8 mouse cellular contexts compared by ENCODE assay signal in the genomic region with DNA sequence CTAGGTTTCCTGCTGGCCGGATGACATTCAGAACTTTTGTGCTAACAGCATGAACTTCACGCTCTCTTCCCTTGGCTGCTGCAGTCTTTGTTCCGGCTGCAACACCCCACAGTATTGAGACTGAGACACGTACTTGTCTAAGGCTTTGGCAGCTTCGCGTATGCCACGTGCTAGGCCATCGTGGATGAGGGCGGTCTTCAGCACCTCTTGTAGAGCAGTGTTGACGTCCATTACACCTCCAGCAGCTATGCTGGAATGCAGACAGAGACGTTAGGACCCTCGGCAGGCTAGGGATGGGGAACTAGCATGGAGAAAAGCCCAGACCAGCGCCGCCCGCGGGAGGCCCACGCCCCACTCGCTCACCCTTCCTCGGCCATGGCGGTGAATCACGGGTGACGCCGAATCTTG. TPM values are rescaled to one million over a fixed set of nuclear protein-coding genes. Genes with fewer than 3 reads are reported as not detected.
DNase-seq lines count a peak whose midpoint lies in the region; ATAC-seq and TF ChIP-seq lines count a peak whose summit lies in the region.
"Not testable (repeated sequence)": the region's sequence is repeated elsewhere in the genome, so short reads cannot be mapped to it uniquely, and the experiment has no call there.

No protein-coding gene starts in this region.

- not testable (repeated sequence) for TF ChIP-seq EP300 in heart, adult 2 months (IDR thresholded peaks at IDR 0.05; ENCODE audit: insufficient read depth, low read depth, low read length)

- not testable (repeated sequence) for TF ChIP-seq CTCF in embryonic fibroblast, embryonic 13.5 days (IDR thresholded peaks at IDR 0.05; ENCODE audit: borderline replicate concordance, insufficient read depth, low read length); heart, adult 2 months (IDR thresholded peaks at IDR 0.05); hindbrain, postnatal 0 days (IDR thresholded peaks at IDR 0.05; ENCODE audit: low read depth); lung, embryonic 14.5 days (IDR thresholded peaks at IDR 0.05; ENCODE audit: low read depth); testis, adult 2 months (IDR thresholded peaks at IDR 0.05; ENCODE audit: control insufficient read depth, insufficient read depth, insufficient replicate concordance, low read depth, low read length)

- H3ac ChIP-seq in myocyte (ENCODE audit: control insufficient read depth, insufficient read length) = peak overlapping the region; percentile 18

- not testable (repeated sequence) for TF ChIP-seq POLR2A in embryonic fibroblast, embryonic 13.5 days (IDR thresholded peaks at IDR 0.05; ENCODE audit: low read depth, low read length); heart, adult 2 months (IDR thresholded peaks at IDR 0.05; ENCODE audit: insufficient read depth, low read depth, low read length); myocyte (IDR thresholded peaks at IDR 0.05; ENCODE audit: insufficient read length, low read depth); testis, adult 2 months (IDR thresholded peaks at IDR 0.05; ENCODE audit: control insufficient read depth, low read depth, low read length)

- DNase-seq in NIH3T3 (ENCODE audit: low read depth) = peak; percentile 29
- not testable (repeated sequence) for DNase-seq in heart, adult 2 months; hindbrain, postnatal 0 days (ENCODE audit: low spot score); lung, embryonic 14.5 days
- DNase-seq in left cerebral cortex, postnatal 14 days (ENCODE audit: low spot score in 2 of 2) = peak; percentile 8 to 40

- intact Hi-C loops in heart, adult 2 months (cut with DNase I) = loop anchor here (5.0 kb wide), 1 partner anchor 1064 kb away; no protein-coding TSS in a partner anchor
- intact Hi-C loops in left cerebral cortex, postnatal 14 days (cut with DNase I) = not testable (repeated sequence)

- H3K27ac ChIP-seq in embryonic fibroblast, embryonic 13.5 days (ENCODE audit: insufficient read depth, low read length) = peak overlapping the region; percentile 41
- peak overlapping the region; percentile 84 for H3K27ac ChIP-seq in heart, adult 2 months
- H3K27ac ChIP-seq in hindbrain, postnatal 0 days = peak overlapping the region; percentile 76
- H3K27ac ChIP-seq in lung, embryonic 14.5 days (ENCODE audit: low read depth) = peak overlapping the region; percentile 76
- H3K27ac ChIP-seq in testis, adult 2 months (ENCODE audit: control insufficient read depth, insufficient read depth, low read depth, low read length) = peak overlapping the region; percentile 83

- 1% methylated on average over 23 of the region's 23 CpGs for WGBS in heart, adult 2 months
- WGBS in hindbrain, postnatal 0 days = under 1% methylated on average over 23 of the region's 23 CpGs
- under 1% methylated on average over 23 of the region's 23 CpGs for WGBS in lung, embryonic 14.5 days

- not testable (repeated sequence) for H3K79me2 ChIP-seq in heart, adult 2 months (replicated peaks; ENCODE audit: control insufficient read depth, insufficient read depth, low read length)
- H3K79me2 ChIP-seq in myocyte (ENCODE audit: control insufficient read depth, insufficient read depth) = peaks cover 27% of the 10 kb centered on the region

- not testable (repeated sequence) for H3K9me3 ChIP-seq in hindbrain, postnatal 0 days (ENCODE audit: low read length); lung, embryonic 14.5 days (ENCODE audit: low read depth, low read length)

- peak overlapping the region; percentile 79 for H3K9ac ChIP-seq in heart, adult 2 months (ENCODE audit: low read depth, low read length)
- H3K9ac ChIP-seq in hindbrain, postnatal 0 days (replicated peaks; ENCODE audit: low read length) = peak overlapping the region; percentile 80
- peak overlapping the region; percentile 97 for H3K9ac ChIP-seq in lung, embryonic 14.5 days

- peaks cover 24% of the 10 kb centered on the region for H3K36me3 ChIP-seq in heart, adult 2 months (ENCODE audit: control insufficient read depth, insufficient read depth, low read length)
- H3K36me3 ChIP-seq in hindbrain, postnatal 0 days (ENCODE audit: insufficient read depth, low read length); testis, adult 2 months (ENCODE audit: control insufficient read depth, insufficient read depth, low read length): not testable (repeated sequence)
- H3K36me3 ChIP-seq in lung, embryonic 14.5 days (ENCODE audit: insufficient read depth) = peaks cover 39% of the 10 kb centered on the region
- H3K36me3 ChIP-seq in myocyte (ENCODE audit: control insufficient read depth, insufficient read depth) = peaks cover 34% of the 10 kb centered on the region

- H3K27me3 ChIP-seq in heart, adult 2 months (ENCODE audit: control insufficient read depth, insufficient read depth, low read length); hindbrain, postnatal 0 days (ENCODE audit: insufficient read depth, low read length); lung, embryonic 14.5 days (ENCODE audit: insufficient read depth, low read length); myocyte (ENCODE audit: control insufficient read depth, insufficient read depth, insufficient read length); testis, adult 2 months (ENCODE audit: control insufficient read depth, insufficient read depth, low read length): not testable (repeated sequence)

- not testable (repeated sequence) for H3K4me1 ChIP-seq in embryonic fibroblast, embryonic 13.5 days (ENCODE audit: control insufficient read depth, insufficient read depth, low read length); heart, adult 2 months (ENCODE audit: control insufficient read depth, insufficient read depth, low read length); hindbrain, postnatal 0 days (ENCODE audit: insufficient read depth, low read length); lung, embryonic 14.5 days (ENCODE audit: insufficient read depth); testis, adult 2 months (ENCODE audit: control insufficient read depth, insufficient read depth, low read length)

- peak overlapping the region; percentile 90 for H3K4me2 ChIP-seq in hindbrain, postnatal 0 days (ENCODE audit: low read depth, low read length)
- peak overlapping the region; percentile 91 for H3K4me2 ChIP-seq in lung, embryonic 14.5 days
- peak overlapping the region; percentile 87 for H3K4me2 ChIP-seq in myocyte (ENCODE audit: low read depth)

- peak; percentile 67 for ATAC-seq in hindbrain, postnatal 0 days
- ATAC-seq in lung, embryonic 14.5 days (ENCODE audit: insufficient read depth) = peak; percentile 36

- H3K4me3 ChIP-seq in embryonic fibroblast, embryonic 13.5 days (ENCODE audit: insufficient read depth, low read length) = peak overlapping the region; percentile 92
- H3K4me3 ChIP-seq in heart, adult 2 months = peak overlapping the region; percentile 71
- H3K4me3 ChIP-seq in hindbrain, postnatal 0 days (ENCODE audit: low read length) = peak overlapping the region; percentile 57
- H3K4me3 ChIP-seq in lung, embryonic 14.5 days (ENCODE audit: low read depth, low read length) = peak overlapping the region; percentile 81
- peak overlapping the region; percentile 86 for H3K4me3 ChIP-seq in myocyte
- H3K4me3 ChIP-seq in testis, adult 2 months (ENCODE audit: control insufficient read depth, low read depth, low read length) = peak overlapping the region; percentile 95

TF ChIP-seq in myocyte, 11 proteins besides CTCF, POLR2A, EP300 and RAD21:
- peak; percentile 28 for TF ChIP-seq MAX (IDR thresholded peaks at IDR 0.05; ENCODE audit: low read depth)

RNA-seq across cellular contexts. Expression of gene Rps12, which starts 0.4 kb away (rescaled TPM):
- polyA plus RNA-seq in embryonic fibroblast, embryonic 13.5 days (2011; ENCODE audit: insufficient read length, low read depth, missing spikeins) = 255 and 381 TPM in 2 replicates
- 100 to 1,000 TPM; 189 to 223 TPM for total RNA-seq in heart, adult 2 months (2021)
- 457 and 603 TPM in 2 replicates for polyA plus RNA-seq in heart, adult 2 months (2012; rRNA removed)
- 2,422 and 2,499 TPM in 2 replicates for total RNA-seq in hindbrain, postnatal 0 days (2014; rRNA removed)
- polyA plus RNA-seq in hindbrain, postnatal 0 days (2015; fragmentation: Nextera tagmentation; extraction: Ambion mirVana) = 130 and 135 TPM in 2 replicates
- 100 to 1,000 TPM; 222 to 226 TPM for total RNA-seq in left cerebral cortex, postnatal 14 days (2021)
- polyA plus RNA-seq in lung, embryonic 14.5 days (2014; fragmentation: Nextera tagmentation; extraction: Ambion mirVana) = 235 and 246 TPM in 2 replicates
- polyA plus RNA-seq in myocyte (2012; fragmentation: generic; extraction: Trizol) = 4,767 TPM
- 737 and 854 TPM in 2 replicates for polyA plus RNA-seq in testis, adult 2 months (2012; rRNA removed)

RNA-seq across cellular contexts. Expression of gene Slc18b1, which starts 10.2 kb away (rescaled TPM):
- polyA plus RNA-seq in embryonic fibroblast, embryonic 13.5 days (2011; ENCODE audit: insufficient read length, low read depth, missing spikeins) = 19.9 and 28.8 TPM in 2 replicates
- total RNA-seq in heart, adult 2 months (2021) = 1 to 10 TPM; 7.6 to 9.2 TPM
- 5.8 and 9.3 TPM in 2 replicates for polyA plus RNA-seq in heart, adult 2 months (2012; rRNA removed)
- total RNA-seq in hindbrain, postnatal 0 days (2014; rRNA removed) = 15.3 and 21.7 TPM in 2 replicates
- 13.5 and 17.4 TPM in 2 replicates for polyA plus RNA-seq in hindbrain, postnatal 0 days (2015; fragmentation: Nextera tagmentation; extraction: Ambion mirVana)
- total RNA-seq in left cerebral cortex, postnatal 14 days (2021) = 10 to 100 TPM; 18.3 to 23.3 TPM
- polyA plus RNA-seq in lung, embryonic 14.5 days (2014; fragmentation: Nextera tagmentation; extraction: Ambion mirVana) = 21.7 and 22.9 TPM in 2 replicates
- 7.0 TPM for polyA plus RNA-seq in myocyte (2012; fragmentation: generic; extraction: Trizol)
- polyA plus RNA-seq in testis, adult 2 months (2012; rRNA removed) = 1.6 and 1.9 TPM in 2 replicates
